Mouse (Mus musculus) lung, embryonic 15.5 days (tissue): Measurements from ENCODE around the gene Epb41l4b. TPM values are rescaled to one million over a fixed set of nuclear protein-coding genes. Genes with fewer than 3 reads are reported as not detected.

ENCODE experiments used
- ATAC-seq: fragments of 200-750 bp; cut with Nextera tagmentation; 2 replicates; pipeline ENCODE4 v1.8.0; 2017; ENCODE audit warnings: moderate number of reproducible peaks, borderline replicate concordance; ENCODE audit not compliant: low FRiP score, low TSS enrichment; ENCODE audit errors: extremely low read depth
- H3K27ac ChIP-seq: fragments of 300-500 bp; sonication (generic); 2 replicates; pipeline ENCODE4 v1.5.1; 2015; ENCODE audit warnings: moderate library complexity, mild to moderate bottlenecking, inconsistent platforms
- H3K27me3 ChIP-seq: fragments of 300-500 bp; sonication (generic); 2 replicates; pipeline ENCODE4 v1.6.1; 2015; ENCODE audit warnings: inconsistent platforms
- H3K36me3 ChIP-seq: fragments of 300-500 bp; sonication (generic); 2 replicates; pipeline ENCODE4 v1.6.1; 2015; ENCODE audit warnings: inconsistent platforms
- H3K4me1 ChIP-seq: fragments of 300-500 bp; sonication (generic); 2 replicates; pipeline ENCODE4 v1.6.1; 2015; ENCODE audit warnings: inconsistent platforms
- H3K4me2 ChIP-seq: fragments of 300-500 bp; sonication (generic); 2 replicates; pipeline ENCODE4 v1.6.1; 2015; ENCODE audit warnings: inconsistent platforms, mild to moderate bottlenecking, moderate library complexity
- H3K4me3 ChIP-seq: fragments of 300-500 bp; sonication (generic); 2 replicates; pipeline ENCODE4 v1.5.1; 2015; ENCODE audit warnings: mild to moderate bottlenecking, inconsistent platforms
- H3K9ac ChIP-seq: fragments of 300-500 bp; sonication (generic); 2 replicates; pipeline ENCODE4 v1.6.1; 2015; ENCODE audit warnings: inconsistent platforms
- H3K9me3 ChIP-seq: fragments of 300-500 bp; sonication (generic); 2 replicates; pipeline ENCODE4 v1.6.1; 2016; ENCODE audit warnings: inconsistent platforms
- WGBS: fragments of 180-500 bp; shearing (Covaris S2); methylation state at CpG from one replicate; pipeline ENCODE4 v1.1.7; 2015; 5-methylcytosine and 5-hydroxymethylcytosine counted together
- polyA plus RNA-seq: library from polyadenylated mRNA; unstranded; fragments of >200 nt; fragmentation: Nextera tagmentation; extraction: Ambion mirVana; gene quantifications from 2 replicates; pipeline ENCODE4 v1.2.1, GENCODE M21; 2015

Epb41l4b gene
- polyA plus RNA-seq, 1 experiment from 2014 or later: 1.4 TPM

DNA sequence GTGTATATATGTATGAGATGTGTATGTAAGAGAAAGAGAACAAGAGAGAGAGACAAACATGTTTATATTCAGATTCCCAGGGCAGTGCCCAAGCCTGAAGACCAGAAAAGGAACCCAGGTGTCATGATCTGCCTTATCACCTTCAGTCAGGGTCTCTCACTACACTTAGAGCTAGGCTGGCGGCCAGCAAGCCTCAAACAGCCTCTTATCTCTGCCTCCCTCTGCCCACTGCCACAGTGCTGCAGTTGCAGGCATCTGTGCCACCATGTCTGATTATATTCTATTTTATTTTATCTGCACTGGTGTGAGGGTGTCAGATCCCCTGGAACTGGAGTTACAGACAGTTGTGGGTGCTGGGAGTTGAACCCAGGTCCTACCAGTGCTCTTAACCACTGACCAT, 25.0 kb upstream of the Epb41l4b start:
- no peaks in the 10 kb centered on the region for H3K36me3 ChIP-seq
- H3K9ac ChIP-seq: no peak overlapping the region
- peaks cover 22% of the 10 kb centered on the region; the same call in 1 of the 2 replicates for H3K4me1 ChIP-seq
- no peak for ATAC-seq
- H3K4me3 ChIP-seq: no peak overlapping the region
- WGBS: 47% methylated on average over 1 of the region's 1 CpGs
- H3K27me3 ChIP-seq: no peaks in the 10 kb centered on the region
- no peak overlapping the region for H3K4me2 ChIP-seq
- no peaks in the 10 kb centered on the region for H3K9me3 ChIP-seq
- peak overlapping the region; percentile 86; the same call in 1 of the 2 replicates for H3K27ac ChIP-seq

DNA sequence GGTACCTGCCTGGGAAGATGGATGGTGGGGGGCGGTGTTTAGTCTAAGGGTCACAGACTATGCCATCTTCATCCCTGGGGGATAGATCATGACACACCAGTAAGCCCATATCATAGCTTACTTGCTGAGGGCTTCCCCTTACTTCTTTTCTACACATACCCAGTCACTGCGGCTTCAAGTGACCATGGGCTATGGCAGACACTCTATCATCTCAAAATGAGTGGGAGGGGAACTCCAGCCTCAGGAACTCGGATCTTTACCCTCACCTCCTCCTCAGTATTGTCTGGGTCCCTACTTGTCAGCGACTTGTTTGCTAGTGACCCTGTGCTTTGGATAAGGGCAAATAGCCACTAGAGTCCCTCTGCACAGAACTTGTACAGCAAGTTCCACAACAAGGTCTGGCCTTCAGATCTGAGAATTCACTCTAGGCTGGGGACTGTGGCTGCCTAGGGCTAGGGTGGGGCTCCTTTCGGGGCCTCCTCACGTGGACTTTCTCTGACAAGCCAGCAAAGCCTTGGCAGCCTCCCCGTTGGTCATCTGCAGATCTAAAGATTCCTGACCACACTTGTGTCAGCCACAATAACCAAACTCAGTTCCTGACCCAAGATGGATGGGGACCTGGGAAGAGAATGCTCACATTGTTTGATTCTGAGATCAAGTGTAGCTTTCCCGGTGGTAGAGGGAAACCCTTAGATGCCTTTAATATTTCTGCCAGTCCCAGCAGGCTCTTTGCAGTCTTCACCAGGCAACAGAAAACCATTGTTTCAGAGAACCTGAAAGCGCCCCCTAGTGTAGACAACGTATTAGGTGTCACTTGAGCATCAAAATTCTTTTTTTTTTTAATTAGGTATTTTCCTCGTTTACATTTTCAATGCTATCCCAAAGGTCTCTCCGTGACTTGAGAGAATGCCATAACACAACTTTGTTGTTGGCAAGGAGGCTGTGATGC, 24.0 kb upstream of the Epb41l4b start:
- Histone ChIP-seq H3K27me3 (no peaks in the 10 kb centered on the region), H3K27ac (peak overlapping the region; percentile 86), H3K4me3 (no peak overlapping the region), H3K4me1 (peaks cover 22% of the 10 kb centered on the region; the same call in 1 of the 2 replicates), H3K4me2 (no peak overlapping the region), H3K36me3 (no peaks in the 10 kb centered on the region), H3K9ac (no peak overlapping the region), H3K9me3 (no peaks in the 10 kb centered on the region)
- ATAC-seq: peak; percentile 70
- 43% methylated on average over 12 of the region's 12 CpGs for WGBS

DNA sequence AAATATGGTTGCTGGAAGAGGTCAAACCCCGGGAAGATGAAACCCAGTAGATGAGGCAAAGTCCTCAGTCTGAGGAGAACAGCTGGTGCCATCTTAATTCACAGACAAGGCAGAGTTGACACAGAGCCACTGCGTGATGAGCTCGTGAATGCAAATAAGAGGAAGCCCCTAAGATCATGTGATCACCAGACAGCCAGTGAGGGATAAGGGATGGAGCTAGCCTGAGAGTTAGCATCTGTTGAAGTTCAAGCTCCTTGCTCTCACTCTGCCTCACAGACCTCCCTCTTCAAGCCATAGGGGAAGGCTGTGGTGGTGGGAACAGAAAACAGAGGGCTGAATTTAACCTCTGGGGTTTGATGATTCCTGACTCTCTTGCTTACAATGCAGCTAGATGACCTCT, 22.4 kb upstream of the Epb41l4b start:
- no peaks in the 10 kb centered on the region for H3K9me3 ChIP-seq
- H3K36me3 ChIP-seq: no peaks in the 10 kb centered on the region
- no peak overlapping the region for H3K4me2 ChIP-seq
- no peak for ATAC-seq
- no peak overlapping the region for H3K27ac ChIP-seq
- WGBS: 37% methylated on average over 3 of the region's 3 CpGs
- peaks cover 22% of the 10 kb centered on the region; the same call in 1 of the 2 replicates for H3K4me1 ChIP-seq
- no peak overlapping the region for H3K9ac ChIP-seq
- H3K27me3 ChIP-seq: no peaks in the 10 kb centered on the region
- no peak overlapping the region for H3K4me3 ChIP-seq

DNA sequence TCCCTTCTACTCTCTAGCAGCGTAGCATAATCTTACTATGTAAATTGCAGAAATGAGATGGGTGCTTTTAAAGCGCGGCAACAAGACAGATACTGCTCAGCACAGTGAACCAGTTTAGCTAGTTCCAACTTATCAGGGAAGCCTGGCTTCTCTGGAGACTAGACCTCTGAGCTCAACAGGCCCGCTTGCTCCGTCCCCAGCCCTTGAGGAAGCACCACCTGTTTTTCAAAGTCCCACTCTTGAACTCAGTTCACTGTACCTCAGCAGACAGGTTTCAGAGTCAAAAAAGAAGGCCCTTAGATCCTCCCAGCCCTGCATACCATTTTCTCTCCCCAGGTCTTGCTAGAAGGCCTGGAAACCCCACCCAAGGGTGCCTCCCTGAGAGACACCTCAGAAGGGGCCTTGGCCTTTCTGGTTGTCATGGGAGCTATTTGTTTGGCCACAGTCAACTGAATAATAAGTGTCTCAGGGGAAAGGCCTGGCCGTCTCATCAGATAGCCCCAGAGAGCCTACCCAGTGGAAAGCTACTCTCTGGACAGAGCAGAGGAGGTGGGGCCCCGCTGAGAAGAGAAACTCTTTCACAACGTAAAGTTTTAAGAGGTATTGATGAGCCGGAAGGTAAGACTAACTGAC, 21.5 kb upstream of the Epb41l4b start:
- Histone ChIP-seq H3K27me3 (no peaks in the 10 kb centered on the region), H3K36me3 (no peaks in the 10 kb centered on the region), H3K4me1 (peaks cover 22% of the 10 kb centered on the region; the same call in 1 of the 2 replicates), H3K9ac (no peak overlapping the region), H3K4me2 (no peak overlapping the region), H3K27ac (0 out of 2 replicates have a peak overlapping the region, but pooled peaks have one; percentile 26), H3K4me3 (no peak overlapping the region), H3K9me3 (no peaks in the 10 kb centered on the region)
- WGBS: 76% methylated on average over 9 of the region's 9 CpGs
- no peak for ATAC-seq

DNA sequence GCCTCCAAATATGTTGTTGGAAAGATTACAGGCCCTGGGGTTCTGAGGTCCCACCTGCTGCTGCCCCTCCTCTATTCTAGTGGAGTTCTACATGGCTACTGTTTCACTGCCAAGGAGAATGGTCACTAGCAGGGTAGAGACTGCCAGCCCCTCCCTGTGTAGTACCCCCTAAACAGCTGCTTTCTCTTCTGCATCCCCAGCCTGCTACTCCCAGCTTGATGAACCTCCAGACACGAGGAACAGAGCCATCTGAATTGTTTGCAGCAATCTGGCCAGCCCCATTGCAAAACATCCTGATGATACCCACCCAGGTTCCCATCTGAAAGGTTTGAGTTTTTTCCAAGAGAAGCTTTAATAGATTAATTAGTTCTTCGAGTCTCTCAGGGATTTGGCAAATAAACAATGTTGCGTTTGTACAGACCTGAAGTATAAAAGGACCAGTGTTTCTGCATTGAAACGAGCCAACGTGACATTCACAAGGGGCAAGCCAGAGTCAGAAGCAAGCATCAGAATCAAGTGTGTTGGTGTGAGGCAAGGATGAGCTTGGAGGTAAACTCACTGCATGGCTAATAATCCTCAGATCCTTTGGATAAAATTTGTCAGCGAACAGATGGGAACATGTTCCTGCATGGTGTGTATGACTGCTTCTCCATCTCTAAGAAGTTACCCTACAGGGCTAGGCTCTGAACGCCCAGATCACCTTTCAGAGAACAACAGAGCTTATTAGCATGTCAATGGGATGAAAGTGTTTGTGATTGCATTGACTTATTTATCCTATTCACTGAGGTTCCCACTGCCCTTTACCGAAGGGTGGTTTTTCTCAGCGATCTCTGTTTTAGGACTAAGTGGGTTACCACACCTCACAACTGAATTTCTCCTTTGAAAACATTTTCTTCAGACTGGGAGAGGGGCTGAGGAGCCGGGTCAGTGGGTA, 19.8 kb upstream of the Epb41l4b start:
- no peaks in the 10 kb centered on the region for H3K27me3 ChIP-seq
- H3K9ac ChIP-seq: no peak overlapping the region
- H3K36me3 ChIP-seq: no peaks in the 10 kb centered on the region
- H3K9me3 ChIP-seq: no peaks in the 10 kb centered on the region
- H3K27ac ChIP-seq: no peak overlapping the region
- 35% methylated on average over 10 of the region's 10 CpGs for WGBS
- H3K4me1 ChIP-seq: peaks cover 18% of the 10 kb centered on the region; the same call in 1 of the 2 replicates
- no peak overlapping the region for H3K4me2 ChIP-seq
- H3K4me3 ChIP-seq: no peak overlapping the region
- no peak for ATAC-seq

DNA sequence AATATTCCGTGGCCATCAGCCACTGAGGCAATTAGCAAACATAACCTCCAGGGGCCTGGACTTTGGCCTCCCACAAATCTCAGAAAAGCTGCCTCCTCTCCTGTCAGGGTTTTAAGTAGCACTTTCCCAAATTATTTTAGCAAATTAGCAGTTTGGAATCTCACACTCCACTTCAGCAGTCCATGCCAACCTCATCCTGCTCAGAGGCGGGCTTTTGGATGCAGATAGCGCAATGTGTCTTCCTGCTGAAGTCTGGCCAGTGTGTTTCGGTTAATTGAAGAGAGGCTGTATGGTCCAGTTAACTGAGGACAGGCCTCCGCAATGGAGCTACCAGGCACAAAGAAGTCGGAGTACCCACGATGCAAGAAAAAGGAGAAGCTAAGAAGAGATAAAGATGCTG, 17.3 kb upstream of the Epb41l4b start:
- WGBS: 71% methylated on average over 7 of the region's 7 CpGs
- Histone ChIP-seq H3K4me3 (no peak overlapping the region), H3K4me1 (peaks cover 16% of the 10 kb centered on the region; the same call in 1 of the 2 replicates), H3K27ac (no peak overlapping the region), H3K9me3 (no peaks in the 10 kb centered on the region), H3K4me2 (no peak overlapping the region), H3K9ac (no peak overlapping the region), H3K36me3 (no peaks in the 10 kb centered on the region), H3K27me3 (no peaks in the 10 kb centered on the region)
- no peak for ATAC-seq

DNA sequence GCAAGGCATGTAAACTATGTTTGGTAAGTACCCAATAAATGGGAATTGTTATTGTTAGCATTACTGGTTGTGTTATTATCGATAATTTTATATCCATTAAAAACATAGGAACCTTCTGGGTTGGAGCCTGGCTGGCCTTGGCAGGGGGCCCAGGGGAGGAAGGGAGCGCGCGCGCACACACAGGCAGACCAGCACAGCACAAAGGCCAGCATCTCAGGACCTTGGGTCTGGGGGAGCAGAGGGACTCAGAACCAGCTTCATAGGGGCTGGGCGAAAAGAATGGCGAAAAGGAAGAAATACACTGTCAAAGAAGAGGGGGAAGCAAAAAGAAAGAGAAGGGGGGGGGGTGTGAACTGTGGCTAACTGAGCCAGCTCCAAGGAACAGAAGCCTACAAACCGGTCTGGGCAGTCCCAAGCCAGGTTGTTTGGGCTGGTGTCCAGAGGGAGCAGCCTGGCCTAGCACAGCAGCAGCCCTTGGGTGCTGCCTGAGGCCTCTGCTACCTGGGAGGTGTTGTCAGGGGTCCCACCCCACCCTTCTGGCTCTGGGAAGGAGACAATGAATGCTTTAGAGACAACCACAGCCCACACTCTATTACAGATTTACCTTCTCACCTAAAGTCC, 13.4 kb upstream of the Epb41l4b start:
- Histone ChIP-seq H3K27me3 (no peaks in the 10 kb centered on the region), H3K4me2 (no peak overlapping the region; the same call in 1 of the 2 replicates), H3K9ac (no peak overlapping the region), H3K4me1 (peaks cover 25% of the 10 kb centered on the region), H3K36me3 (no peaks in the 10 kb centered on the region), H3K4me3 (no peak overlapping the region), H3K27ac (peak overlapping the region; percentile 74), H3K9me3 (no peaks in the 10 kb centered on the region)
- WGBS: 59% methylated on average over 8 of the region's 8 CpGs
- ATAC-seq: peak; percentile 82; the same call in 1 of the 2 replicates

DNA sequence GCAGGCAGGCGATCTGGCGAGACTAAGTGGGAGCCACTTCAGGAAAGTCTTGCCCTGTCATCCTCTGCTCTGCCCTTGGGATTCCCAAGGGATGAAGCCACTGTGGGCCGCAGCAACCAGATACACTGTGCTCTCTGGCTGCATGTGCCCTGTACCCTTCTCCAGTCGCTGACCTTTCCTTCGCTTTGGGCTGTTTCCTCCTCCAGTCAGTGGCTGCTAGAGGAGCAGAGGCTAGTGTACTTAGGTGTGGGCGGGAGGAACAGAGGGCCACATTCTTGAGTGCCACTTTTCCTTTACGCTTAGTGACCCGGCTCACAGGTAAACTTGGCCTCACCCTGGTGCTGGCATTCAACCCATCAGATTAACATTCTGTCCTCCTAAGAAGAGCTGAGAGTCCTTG, 10.6 kb upstream of the Epb41l4b start:
- peak; percentile 36; the same call in 1 of the 2 replicates for ATAC-seq
- Histone ChIP-seq H3K4me2 (peak overlapping the region; percentile 34), H3K9me3 (no peaks in the 10 kb centered on the region), H3K9ac (0 out of 2 replicates have a peak overlapping the region, but pooled peaks have one; percentile 17), H3K36me3 (no peaks in the 10 kb centered on the region), H3K27ac (peak overlapping the region; percentile 85), H3K4me3 (no peak overlapping the region), H3K4me1 (peaks cover 25% of the 10 kb centered on the region), H3K27me3 (no peaks in the 10 kb centered on the region)
- 31% methylated on average over 8 of the region's 8 CpGs for WGBS

DNA sequence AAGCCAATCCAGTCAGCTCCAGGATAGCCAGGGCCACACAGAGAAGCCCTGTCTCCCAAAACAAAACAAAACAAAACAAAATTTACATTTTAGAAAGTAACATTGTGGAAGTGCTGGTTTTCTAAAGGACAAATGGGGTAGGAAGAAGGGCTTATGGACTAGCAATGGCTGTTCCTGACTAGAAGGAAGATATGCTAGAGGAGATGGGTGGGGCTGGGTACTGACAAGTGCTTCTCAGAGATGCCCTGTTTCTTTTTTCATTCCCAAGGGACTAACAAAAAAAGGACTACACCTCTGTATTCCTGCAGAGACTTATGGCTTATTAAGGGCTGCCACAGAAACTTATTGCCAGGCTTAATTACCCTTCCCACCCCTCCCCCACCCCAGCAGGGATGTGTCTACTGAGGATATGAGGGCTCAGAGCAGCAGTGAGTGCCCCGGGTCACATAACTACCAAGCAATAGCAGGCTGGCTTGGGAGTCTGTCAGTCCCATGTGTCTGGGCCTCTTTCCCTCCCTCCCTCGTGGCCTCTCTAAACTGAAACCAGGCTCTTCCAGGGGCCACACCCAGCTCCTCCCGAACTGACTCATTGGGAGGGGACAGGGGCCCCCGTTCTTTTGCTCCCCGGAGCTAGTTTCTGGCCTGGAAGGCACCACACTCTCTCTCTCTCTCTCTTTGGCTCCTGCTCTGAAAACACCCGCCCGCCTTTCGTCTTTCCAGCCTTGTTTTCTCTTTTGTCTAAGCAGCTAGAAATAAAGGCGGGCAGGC, 10.0 kb upstream of the Epb41l4b start:
- WGBS: 8% methylated on average over 9 of the region's 9 CpGs
- no peaks in the 10 kb centered on the region for H3K27me3 ChIP-seq
- ATAC-seq: peak; percentile 53; the same call in 1 of the 2 replicates
- H3K27ac ChIP-seq: peak overlapping the region; percentile 85
- H3K4me3 ChIP-seq: no peak overlapping the region
- H3K36me3 ChIP-seq: no peaks in the 10 kb centered on the region
- no peaks in the 10 kb centered on the region for H3K9me3 ChIP-seq
- peak overlapping the region; percentile 34 for H3K4me2 ChIP-seq
- H3K4me1 ChIP-seq: peaks cover 25% of the 10 kb centered on the region
- H3K9ac ChIP-seq: 0 out of 2 replicates have a peak overlapping the region, but pooled peaks have one; percentile 17

DNA sequence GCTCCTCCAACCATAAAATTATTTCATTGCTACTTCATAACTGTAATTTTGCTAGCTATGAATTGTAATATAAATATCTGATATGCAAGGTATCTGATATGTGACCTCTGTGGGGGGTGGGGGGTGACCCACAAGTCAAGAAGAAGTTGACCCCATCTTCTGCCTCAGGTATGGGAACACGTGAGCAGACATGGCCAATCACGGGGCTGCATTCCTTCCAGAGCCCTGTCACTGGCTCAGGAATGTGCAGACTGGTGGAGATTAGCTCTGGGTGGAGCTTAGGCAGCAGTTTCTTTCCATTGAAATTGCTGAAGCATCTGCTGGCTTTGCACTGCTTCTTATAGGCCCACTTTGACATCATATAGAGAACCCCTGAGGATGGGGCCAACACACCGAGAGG, 4.9 kb upstream of the Epb41l4b start:
- Histone ChIP-seq H3K4me1 (peaks cover 8% of the 10 kb centered on the region; the same call in 1 of the 2 replicates), H3K9ac (no peak overlapping the region), H3K27me3 (peaks cover 18% of the 10 kb centered on the region), H3K36me3 (no peaks in the 10 kb centered on the region), H3K4me2 (no peak overlapping the region), H3K27ac (no peak overlapping the region), H3K4me3 (no peak overlapping the region), H3K9me3 (no peaks in the 10 kb centered on the region)
- 46% methylated on average over 3 of the region's 3 CpGs for WGBS
- ATAC-seq: no peak
